Mouse (Mus musculus) hindbrain, embryonic 10.5 days (tissue): ENCODE results near the gene Zzef1. TPM values are rescaled to one million over a fixed set of nuclear protein-coding genes. Genes with fewer than 3 reads are reported as not detected.

Experiments
- DNase-seq: peaks from one replicate; pipeline ENCODE4 v3.0.0-alpha.2; 2017; ENCODE audit warnings: low spot score
- H3K27ac ChIP-seq: fragments of 300-500 bp; sonication (generic); 2 replicates; pipeline ENCODE4 v1.5.1; 2016; ENCODE audit warnings: mild to moderate bottlenecking, moderate library complexity
- H3K27me3 ChIP-seq: fragments of 300-500 bp; sonication (generic); 2 replicates; pipeline ENCODE4 v1.6.1; 2016; ENCODE audit warnings: mild to moderate bottlenecking; ENCODE audit not compliant: poor library complexity, insufficient read depth, severe bottlenecking
- H3K36me3 ChIP-seq: fragments of 300-500 bp; sonication (generic); 2 replicates; pipeline ENCODE4 v1.6.1; 2016; ENCODE audit warnings: mild to moderate bottlenecking, moderate library complexity
- H3K4me1 ChIP-seq: fragments of 300-500 bp; sonication (generic); replicated peaks from 2 replicates; pipeline ENCODE4 v1.6.1; 2016; ENCODE audit warnings: mild to moderate bottlenecking
- H3K4me3 ChIP-seq: fragments of 300-500 bp; sonication (generic); 2 replicates; pipeline ENCODE4 v1.5.1; 2016; ENCODE audit warnings: mild to moderate bottlenecking, moderate library complexity
- H3K9me3 ChIP-seq: fragments of 300-500 bp; sonication (generic); 2 replicates; pipeline ENCODE4 v1.6.1; 2016; ENCODE audit warnings: mild to moderate bottlenecking, moderate library complexity
- WGBS: fragments of 180-500 bp; shearing (Covaris S2); methylation state at CpG from one replicate; pipeline ENCODE4 v1.1.7; 2016; 5-methylcytosine and 5-hydroxymethylcytosine counted together
- polyA plus RNA-seq: library from polyadenylated mRNA; unstranded; fragments of >200 nt; fragmentation: Nextera tagmentation; extraction: Ambion mirVana; gene quantifications from 2 replicates; pipeline ENCODE4 v1.2.1, GENCODE M21; 2016

Zzef1 gene
- polyA plus RNA-seq, 1 experiment from 2014 or later, result 8.6 TPM

- Histone ChIP-seq H3K27ac (no peak overlapping the region), H3K4me1 (no peaks in the 10 kb centered on the region), H3K4me3 (no peak overlapping the region), H3K27me3 (no peaks in the 10 kb centered on the region), H3K9me3 (no peaks in the 10 kb centered on the region), H3K36me3 (peaks cover 92% of the 10 kb centered on the region)
- WGBS, result 85% methylated on average over 4 of the region's 4 CpGs
- no peak for DNase-seq
Measured at GRCm38 (mm10) chr11:72853086-72853485, 57.1 kb downstream of the Zzef1 start.

GRCm38 (mm10) chr11:72854251-72854650 lies 58.2 kb downstream of the Zzef1 start:
- no peak for DNase-seq
- H3K4me1 ChIP-seq, result no peaks in the 10 kb centered on the region
- H3K27ac ChIP-seq, result no peak overlapping the region
- WGBS, result 88% methylated on average over 3 of the region's 3 CpGs
- no peaks in the 10 kb centered on the region for H3K9me3 ChIP-seq
- H3K36me3 ChIP-seq, result peaks cover 84% of the 10 kb centered on the region
- H3K27me3 ChIP-seq, result no peaks in the 10 kb centered on the region
- no peak overlapping the region for H3K4me3 ChIP-seq

- no peak for DNase-seq
- peaks cover 87% of the 10 kb centered on the region for H3K36me3 ChIP-seq
- H3K4me3 ChIP-seq, result no peak overlapping the region
- H3K4me1 ChIP-seq, result no peaks in the 10 kb centered on the region
- WGBS, result 94% methylated on average over 2 of the region's 2 CpGs
- H3K27me3 ChIP-seq, result no peaks in the 10 kb centered on the region
- no peaks in the 10 kb centered on the region for H3K9me3 ChIP-seq
- H3K27ac ChIP-seq, result no peak overlapping the region
Measured at GRCm38 (mm10) chr11:72856764-72857163, 60.7 kb downstream of the Zzef1 start.

- H3K4me1 ChIP-seq, result no peaks in the 10 kb centered on the region
- H3K27me3 ChIP-seq, result no peaks in the 10 kb centered on the region
- peaks cover 79% of the 10 kb centered on the region for H3K36me3 ChIP-seq
- no peak for DNase-seq
- WGBS, result 90% methylated on average over 3 of the region's 3 CpGs
- no peaks in the 10 kb centered on the region for H3K9me3 ChIP-seq
- no peak overlapping the region for H3K4me3 ChIP-seq
- H3K27ac ChIP-seq, result no peak overlapping the region
Measured at GRCm38 (mm10) chr11:72861236-72861635, 65.2 kb downstream of the Zzef1 start.

- Histone ChIP-seq H3K4me1 (no peaks in the 10 kb centered on the region), H3K27ac (no peak overlapping the region), H3K27me3 (no peaks in the 10 kb centered on the region), H3K4me3 (no peak overlapping the region), H3K36me3 (peaks cover 78% of the 10 kb centered on the region), H3K9me3 (no peaks in the 10 kb centered on the region)
- no peak for DNase-seq
- 89% methylated on average over 7 of the region's 7 CpGs for WGBS
Measured at GRCm38 (mm10) chr11:72866446-72866845, 70.4 kb downstream of the Zzef1 start.

GRCm38 (mm10) chr11:72872061-72872460 lies 76.0 kb downstream of the Zzef1 start:
- WGBS, result 81% methylated on average over 1 of the region's 1 CpGs
- no peak for DNase-seq
- no peaks in the 10 kb centered on the region for H3K27me3 ChIP-seq
- H3K9me3 ChIP-seq, result no peaks in the 10 kb centered on the region
- H3K27ac ChIP-seq, result no peak overlapping the region
- H3K4me3 ChIP-seq, result no peak overlapping the region
- H3K4me1 ChIP-seq, result no peaks in the 10 kb centered on the region
- peaks cover 77% of the 10 kb centered on the region for H3K36me3 ChIP-seq

GRCm38 (mm10) chr11:72892623-72893022 lies 96.6 kb downstream of the Zzef1 start:
- WGBS, result 91% methylated on average over 1 of the region's 1 CpGs
- no peak overlapping the region for H3K27ac ChIP-seq
- no peak for DNase-seq
- no peaks in the 10 kb centered on the region for H3K27me3 ChIP-seq
- no peaks in the 10 kb centered on the region for H3K9me3 ChIP-seq
- H3K4me1 ChIP-seq, result no peaks in the 10 kb centered on the region
- H3K4me3 ChIP-seq, result no peak overlapping the region
- peaks cover 74% of the 10 kb centered on the region for H3K36me3 ChIP-seq

GRCm38 (mm10) chr11:72908391-72908790 lies 112.4 kb downstream of the Zzef1 start:
- no peak for DNase-seq
- H3K27me3 ChIP-seq, result no peaks in the 10 kb centered on the region
- H3K9me3 ChIP-seq, result no peaks in the 10 kb centered on the region
- H3K27ac ChIP-seq, result no peak overlapping the region
- H3K4me1 ChIP-seq, result no peaks in the 10 kb centered on the region
- 85% methylated on average over 4 of the region's 4 CpGs for WGBS
- H3K36me3 ChIP-seq, result peaks cover 77% of the 10 kb centered on the region
- H3K4me3 ChIP-seq, result no peak overlapping the region

GRCm38 (mm10) chr11:72917299-72917996 lies 121.4 kb downstream of the Zzef1 start:
- H3K4me1 ChIP-seq, result peaks cover 3% of the 10 kb centered on the region; the same call in 1 of the 2 replicates
- no peak overlapping the region for H3K27ac ChIP-seq

GRCm38 (mm10) chr11:72923116-72923515 lies 127.1 kb downstream of the Zzef1 start:
- no peak for DNase-seq
- Histone ChIP-seq H3K9me3 (no peaks in the 10 kb centered on the region), H3K36me3 (peaks cover 70% of the 10 kb centered on the region), H3K27me3 (no peaks in the 10 kb centered on the region), H3K4me1 (peaks cover 10% of the 10 kb centered on the region), H3K4me3 (no peak overlapping the region), H3K27ac (0 out of 2 replicates have a peak overlapping the region, but pooled peaks have one; percentile 13)
- 83% methylated on average over 4 of the region's 4 CpGs for WGBS

More at GRCm38 (mm10) chr11:72917299-72917996, 121.4 kb downstream of the Zzef1 start:
- DNase-seq, result no peak
- no peaks in the 10 kb centered on the region for H3K27me3 ChIP-seq
- peaks cover 94% of the 10 kb centered on the region for H3K36me3 ChIP-seq
- WGBS, result 77% methylated on average over 7 of the region's 7 CpGs
- no peaks in the 10 kb centered on the region for H3K9me3 ChIP-seq
- H3K4me3 ChIP-seq, result no peak overlapping the region

- Histone ChIP-seq H3K9me3 (no peaks in the 10 kb centered on the region), H3K27ac (no peak overlapping the region), H3K4me3 (no peak overlapping the region), H3K36me3 (peaks cover 56% of the 10 kb centered on the region), H3K27me3 (no peaks in the 10 kb centered on the region), H3K4me1 (peaks cover 10% of the 10 kb centered on the region)
- DNase-seq, result no peak
- 82% methylated on average over 1 of the region's 1 CpGs for WGBS
Measured at GRCm38 (mm10) chr11:72924458-72924857, 128.4 kb downstream of the Zzef1 start.

- Histone ChIP-seq H3K27me3 (no peaks in the 10 kb centered on the region), H3K4me1 (peaks cover 10% of the 10 kb centered on the region), H3K4me3 (no peak overlapping the region), H3K36me3 (peaks cover 51% of the 10 kb centered on the region), H3K27ac (no peak overlapping the region), H3K9me3 (no peaks in the 10 kb centered on the region)
- 76% methylated on average over 2 of the region's 2 CpGs for WGBS
- no peak for DNase-seq
Measured at GRCm38 (mm10) chr11:72925067-72925466, 129.0 kb downstream of the Zzef1 start.

GRCm38 (mm10) chr11:72926226-72926890 lies 130.3 kb downstream of the Zzef1 start:
- peak; percentile 72 for DNase-seq
- H3K27me3 ChIP-seq, result no peaks in the 10 kb centered on the region
- H3K27ac ChIP-seq, result no peak overlapping the region
- H3K36me3 ChIP-seq, result peaks cover 38% of the 10 kb centered on the region
- no peaks in the 10 kb centered on the region for H3K9me3 ChIP-seq
- H3K4me3 ChIP-seq, result no peak overlapping the region
- H3K4me1 ChIP-seq, result peaks cover 10% of the 10 kb centered on the region
- WGBS, result 56% methylated on average over 13 of the region's 13 CpGs
